Mouse (Mus musculus) midbrain, embryonic 13.5 days (tissue): ENCODE data around the gene Cbln3. TPM values are rescaled to one million over a fixed set of nuclear protein-coding genes. Genes with fewer than 3 reads are reported as not detected.

Source experiments
- ATAC-seq: fragments of 200-750 bp; cut with Nextera tagmentation; 2 replicates; pipeline ENCODE4 v1.8.0; 2017; ENCODE audit warnings: mild to moderate bottlenecking, moderate TSS enrichment, moderate library complexity
- H3K27ac ChIP-seq: fragments of 300-500 bp; sonication (generic); 2 replicates; pipeline ENCODE4 v1.5.1; 2015; ENCODE audit warnings: inconsistent platforms, mild to moderate bottlenecking, moderate library complexity
- H3K27me3 ChIP-seq: fragments of 300-500 bp; sonication (generic); 2 replicates; pipeline ENCODE4 v1.6.1; 2015; ENCODE audit warnings: mild to moderate bottlenecking, inconsistent platforms
- H3K36me3 ChIP-seq: fragments of 300-500 bp; sonication (generic); 2 replicates; pipeline ENCODE4 v1.6.1; 2015; ENCODE audit warnings: mild to moderate bottlenecking, inconsistent platforms
- H3K4me1 ChIP-seq: fragments of 300-500 bp; sonication (generic); replicated peaks from 2 replicates; pipeline ENCODE4 v1.6.1; 2015; ENCODE audit warnings: inconsistent platforms
- H3K4me2 ChIP-seq: fragments of 300-500 bp; sonication (generic); replicated peaks from 2 replicates; pipeline ENCODE4 v1.6.1; 2015; ENCODE audit warnings: moderate library complexity, mild to moderate bottlenecking, inconsistent platforms
- H3K4me3 ChIP-seq: fragments of 300-500 bp; sonication (generic); replicated peaks from 2 replicates; pipeline ENCODE4 v1.5.1; 2015; ENCODE audit warnings: mild to moderate bottlenecking, inconsistent platforms
- H3K9ac ChIP-seq: fragments of 300-500 bp; sonication (generic); replicated peaks from 2 replicates; pipeline ENCODE4 v1.6.1; 2015; ENCODE audit warnings: mild to moderate bottlenecking, inconsistent platforms
- H3K9me3 ChIP-seq: fragments of 300-500 bp; sonication (generic); 2 replicates; pipeline ENCODE4 v1.6.1; 2016; ENCODE audit warnings: mild to moderate bottlenecking, inconsistent platforms
- WGBS: fragments of 180-500 bp; shearing (Covaris S2); methylation state at CpG from one replicate; pipeline ENCODE4 v1.1.7; 2015; 5-methylcytosine and 5-hydroxymethylcytosine counted together
- polyA plus RNA-seq: library from polyadenylated mRNA; unstranded; fragments of >200 nt; fragmentation: Nextera tagmentation; extraction: Ambion mirVana; gene quantifications from 2 replicates; pipeline ENCODE4 v1.2.1, GENCODE M21; 2015

Cbln3 gene
- polyA plus RNA-seq: 0.23 and 0.26 TPM in 2 replicates

GRCm38 (mm10) chr14:55884166-55884565 is at the start of gene Cbln3:
TSS of gene Cbln3 (minus strand) at chr14:55884392.
- Histone ChIP-seq H3K4me1 (peaks cover 27% of the 10 kb centered on the region), H3K27me3 (no peaks in the 10 kb centered on the region), H3K4me3 (peak within 1 kb of the TSS; percentile 85), H3K9ac (peak within 1 kb of the TSS; percentile 85), H3K9me3 (no peaks in the 10 kb centered on the region), H3K4me2 (peak within 1 kb of the TSS; percentile 79), H3K36me3 (peaks cover 26% of the 10 kb centered on the region), H3K27ac (peak within 1 kb of the TSS; percentile 65)
- WGBS: 38% methylated on average over 4 of the region's 4 CpGs
- peak; percentile 46 for ATAC-seq

- Histone ChIP-seq H3K9me3 (no peaks in the 10 kb centered on the region), H3K36me3 (no peaks in the 10 kb centered on the region), H3K4me3 (no peak overlapping the region), H3K4me1 (no peaks in the 10 kb centered on the region), H3K27me3 (no peaks in the 10 kb centered on the region), H3K4me2 (no peak overlapping the region), H3K9ac (no peak overlapping the region), H3K27ac (no peak overlapping the region)
- no peak for ATAC-seq
- WGBS: 69% methylated on average over 7 of the region's 7 CpGs
Measured at GRCm38 (mm10) chr14:55933586-55933985, 49.4 kb upstream of the Cbln3 start.

GRCm38 (mm10) chr14:55929263-55929997 is 45.2 kb upstream of the Cbln3 start:
- H3K4me3 ChIP-seq: no peak overlapping the region
- no peak for ATAC-seq
- no peaks in the 10 kb centered on the region for H3K36me3 ChIP-seq
- no peaks in the 10 kb centered on the region for H3K27me3 ChIP-seq
- no peaks in the 10 kb centered on the region for H3K9me3 ChIP-seq
- no peak overlapping the region for H3K27ac ChIP-seq
- H3K9ac ChIP-seq: no peak overlapping the region
- H3K4me2 ChIP-seq: no peak overlapping the region
- 84% methylated on average over 12 of the region's 12 CpGs for WGBS
- H3K4me1 ChIP-seq: no peaks in the 10 kb centered on the region

GRCm38 (mm10) chr14:55926847-55927246 is 42.7 kb upstream of the Cbln3 start:
- no peak overlapping the region for H3K4me3 ChIP-seq

GRCm38 (mm10) chr14:55922475-55923232 is 38.5 kb upstream of the Cbln3 start:
- Histone ChIP-seq H3K36me3 (no peaks in the 10 kb centered on the region), H3K27ac (no peak overlapping the region), H3K27me3 (no peaks in the 10 kb centered on the region), H3K4me3 (no peak overlapping the region), H3K4me1 (no peaks in the 10 kb centered on the region), H3K4me2 (no peak overlapping the region), H3K9ac (no peak overlapping the region), H3K9me3 (no peaks in the 10 kb centered on the region)
- no peak for ATAC-seq
- WGBS: 89% methylated on average over 7 of the region's 7 CpGs

More at GRCm38 (mm10) chr14:55926847-55927246, 42.7 kb upstream of the Cbln3 start:
- no peak for ATAC-seq
- Histone ChIP-seq H3K9me3 (no peaks in the 10 kb centered on the region), H3K36me3 (no peaks in the 10 kb centered on the region), H3K27ac (no peak overlapping the region), H3K4me2 (no peak overlapping the region), H3K4me1 (no peaks in the 10 kb centered on the region), H3K27me3 (no peaks in the 10 kb centered on the region), H3K9ac (no peak overlapping the region)
- 94% methylated on average over 4 of the region's 4 CpGs for WGBS

GRCm38 (mm10) chr14:55918240-55919082 is 34.3 kb upstream of the Cbln3 start:
- no peaks in the 10 kb centered on the region for H3K4me1 ChIP-seq
- no peak overlapping the region for H3K27ac ChIP-seq
- no peaks in the 10 kb centered on the region for H3K36me3 ChIP-seq
- H3K27me3 ChIP-seq: no peaks in the 10 kb centered on the region
- H3K4me3 ChIP-seq: no peak overlapping the region
- peak overlapping the region; percentile 33 for H3K4me2 ChIP-seq
- ATAC-seq: peak; percentile 81
- H3K9me3 ChIP-seq: no peaks in the 10 kb centered on the region
- peak overlapping the region; percentile 53; the same call in 1 of the 2 replicates for H3K9ac ChIP-seq
- 41% methylated on average over 14 of the region's 14 CpGs for WGBS

GRCm38 (mm10) chr14:55913406-55913805 is 29.2 kb upstream of the Cbln3 start:
- H3K4me3 ChIP-seq: no peak overlapping the region
- ATAC-seq: no peak
- no peaks in the 10 kb centered on the region for H3K4me1 ChIP-seq
- H3K27ac ChIP-seq: no peak overlapping the region
- 63% methylated on average over 4 of the region's 4 CpGs for whole genome bisulfite sequencing
- no peak overlapping the region for H3K9ac ChIP-seq
- H3K9me3 ChIP-seq: no peaks in the 10 kb centered on the region
- no peak overlapping the region for H3K4me2 ChIP-seq
- no peaks in the 10 kb centered on the region for H3K27me3 ChIP-seq
- H3K36me3 ChIP-seq: no peaks in the 10 kb centered on the region

- H3K4me1 ChIP-seq: peaks cover 7% of the 10 kb centered on the region
- no peak overlapping the region for H3K27ac ChIP-seq
- 24% methylated on average over 1 of the region's 1 CpGs for whole genome bisulfite sequencing
- no peaks in the 10 kb centered on the region for H3K36me3 ChIP-seq
- no peaks in the 10 kb centered on the region for H3K27me3 ChIP-seq
- H3K9me3 ChIP-seq: no peaks in the 10 kb centered on the region
- no peak overlapping the region for H3K4me3 ChIP-seq
- H3K4me2 ChIP-seq: no peak overlapping the region
- H3K9ac ChIP-seq: no peak overlapping the region
- no peak for ATAC-seq
Measured at GRCm38 (mm10) chr14:55905518-55905917, 21.3 kb upstream of the Cbln3 start.

- ATAC-seq: peak; percentile 74
Measured at GRCm38 (mm10) chr14:55900414-55900755, 16.2 kb upstream of the Cbln3 start.

GRCm38 (mm10) chr14:55899701-55900413 is 15.7 kb upstream of the Cbln3 start, which contains the start of gene Sdr39u1:
TSS of gene Sdr39u1 (minus strand) at chr14:55900293.
- H3K9ac ChIP-seq: peak within 1 kb of the TSS; percentile 83
- 3% methylated on average over 39 of the region's 39 CpGs for WGBS
- H3K4me1 ChIP-seq: peaks cover 21% of the 10 kb centered on the region
- H3K27ac ChIP-seq: peak within 1 kb of the TSS; percentile 57
- no peaks in the 10 kb centered on the region for H3K27me3 ChIP-seq
- peak; percentile 97 for ATAC-seq
- H3K4me2 ChIP-seq: peak within 1 kb of the TSS; percentile 73
- peaks cover 34% of the 10 kb centered on the region for H3K36me3 ChIP-seq
- peak within 1 kb of the TSS; percentile 50 for H3K4me3 ChIP-seq
- no peaks in the 10 kb centered on the region for H3K9me3 ChIP-seq

More at GRCm38 (mm10) chr14:55900414-55900755, 16.2 kb upstream of the Cbln3 start:
- Histone ChIP-seq H3K36me3 (peaks cover 29% of the 10 kb centered on the region), H3K27ac (peak overlapping the region; percentile 57), H3K4me2 (peak overlapping the region; percentile 73), H3K27me3 (no peaks in the 10 kb centered on the region), H3K9me3 (no peaks in the 10 kb centered on the region), H3K4me1 (peaks cover 21% of the 10 kb centered on the region), H3K4me3 (peak overlapping the region; percentile 50), H3K9ac (peak overlapping the region; percentile 83)
- 6% methylated on average over 12 of the region's 12 CpGs for WGBS

- H3K27ac ChIP-seq: no peak overlapping the region
- H3K4me1 ChIP-seq: peaks cover 21% of the 10 kb centered on the region
- peaks cover 43% of the 10 kb centered on the region for H3K36me3 ChIP-seq
- H3K9ac ChIP-seq: peak overlapping the region; percentile 83; the same call in 1 of the 2 replicates
- peak overlapping the region; percentile 50; the same call in 1 of the 2 replicates for H3K4me3 ChIP-seq
- H3K9me3 ChIP-seq: no peaks in the 10 kb centered on the region
- peak overlapping the region; percentile 73 for H3K4me2 ChIP-seq
- no peaks in the 10 kb centered on the region for H3K27me3 ChIP-seq
- 87% methylated on average over 7 of the region's 7 CpGs for WGBS
- no peak for ATAC-seq
Measured at GRCm38 (mm10) chr14:55898947-55899346, 14.8 kb upstream of the Cbln3 start.
